Mouse (Mus musculus): ENCODE data around the gene Nrg3. TPM values are rescaled to one million over a fixed set of nuclear protein-coding genes. Genes with fewer than 3 reads are reported as not detected.

The Nrg3 gene
- total RNA-seq, 2 experiments from 2014 or later: 82.7 to 83.1 TPM

GRCm38 (mm10) chr14:38992574-38992866, 480.4 kb downstream of the Nrg3 start:
- no peak for DNase-seq
- intact Hi-C loops (cut with DNase I): no loop called here

- DNase-seq: peak; percentile 7
- intact Hi-C loops (cut with DNase I): no loop called here
These were observed 480.9 kb downstream of the Nrg3 start for GRCm38 (mm10) chr14:38991847-38992573.

GRCm38 (mm10) chr14:38959367-38959766, 513.5 kb downstream of the Nrg3 start:
- intact Hi-C loops (cut with DNase I): no loop called here
- DNase-seq: no peak

- intact Hi-C loops (cut with DNase I): no loop called here
- DNase-seq: no peak
These were observed 535.4 kb downstream of the Nrg3 start for GRCm38 (mm10) chr14:38937481-38937880.

GRCm38 (mm10) chr14:38936483-38937054, 536.3 kb downstream of the Nrg3 start:
- intact Hi-C loops (cut with DNase I): no loop called here
- DNase-seq: no peak

GRCm38 (mm10) chr14:38923652-38924051, 549.2 kb downstream of the Nrg3 start:
- DNase-seq: no peak
- intact Hi-C loops (cut with DNase I): no loop called here

GRCm38 (mm10) chr14:38920800-38921199, 552.1 kb downstream of the Nrg3 start:
- no peak for DNase-seq
- intact Hi-C loops (cut with DNase I): no loop called here

- intact Hi-C loops (cut with DNase I): no loop called here
- no peak for DNase-seq
These were observed 602.3 kb downstream of the Nrg3 start for GRCm38 (mm10) chr14:38870591-38870990.

- peak; percentile 78 for DNase-seq
These were observed 625.3 kb downstream of the Nrg3 start for GRCm38 (mm10) chr14:38847566-38847965.

GRCm38 (mm10) chr14:38847091-38847490, 625.8 kb downstream of the Nrg3 start:
- intact Hi-C loops (cut with DNase I): no loop called here
- peak; percentile 3 for DNase-seq

More at GRCm38 (mm10) chr14:38847566-38847965, 625.3 kb downstream of the Nrg3 start:
- intact Hi-C loops (cut with DNase I): no loop called here

GRCm38 (mm10) chr14:38835006-38835405, 637.9 kb downstream of the Nrg3 start:
- intact Hi-C loops (cut with DNase I): no loop called here
- no peak for DNase-seq

GRCm38 (mm10) chr14:38824891-38825290, 648.0 kb downstream of the Nrg3 start:
- DNase-seq: peak; percentile 57
- intact Hi-C loops (cut with DNase I): no loop called here

- DNase-seq: no peak
- intact Hi-C loops (cut with DNase I): no loop called here
These were observed 675.9 kb downstream of the Nrg3 start for GRCm38 (mm10) chr14:38797027-38797426.

- DNase-seq: peak; percentile 48
- intact Hi-C loops (cut with DNase I): no loop called here
These were observed 697.4 kb downstream of the Nrg3 start for GRCm38 (mm10) chr14:38775291-38776116.

- intact Hi-C loops (cut with DNase I): no loop called here
- no peak for DNase-seq
These were observed 698.1 kb downstream of the Nrg3 start for GRCm38 (mm10) chr14:38774811-38775210.

GRCm38 (mm10) chr14:38730465-38730864, 742.4 kb downstream of the Nrg3 start:
- intact Hi-C loops (cut with DNase I): no loop called here

GRCm38 (mm10) chr14:38703894-38704293, 769.0 kb downstream of the Nrg3 start:
- intact Hi-C loops (cut with DNase I): no loop called here
- no peak for DNase-seq

More at GRCm38 (mm10) chr14:38730465-38730864, 742.4 kb downstream of the Nrg3 start:
- DNase-seq: no peak

GRCm38 (mm10) chr14:38702596-38703393, 770.1 kb downstream of the Nrg3 start:
- intact Hi-C loops (cut with DNase I): no loop called here
- peak; percentile 5 for DNase-seq

- DNase-seq: no peak
- intact Hi-C loops (cut with DNase I): no loop called here
These were observed 771.5 kb downstream of the Nrg3 start for GRCm38 (mm10) chr14:38701413-38701812.

GRCm38 (mm10) chr14:38700972-38701371, 771.9 kb downstream of the Nrg3 start:
- intact Hi-C loops (cut with DNase I): no loop called here
- no peak for DNase-seq

- DNase-seq: no peak
- intact Hi-C loops (cut with DNase I): no loop called here
These were observed 812.9 kb downstream of the Nrg3 start for GRCm38 (mm10) chr14:38659973-38660372.
